Mouse (Mus musculus) gonadal fat pad, adult 2 months (tissue): ENCODE data around the gene Arid3b. TPM values are rescaled to one million over a fixed set of nuclear protein-coding genes. Genes with fewer than 3 reads are reported as not detected.
A peak's percentile ranks its signal among the peaks of the same experiment; 100 is the strongest.
"Not testable (repeated sequence)": the region's sequence is repeated elsewhere in the genome, so short reads cannot be mapped to it uniquely, and the experiment has no call there.

Source experiments
- DNase-seq: peaks from one replicate; pipeline ENCODE4 v3.0.0-alpha.2; 2012; ENCODE audit warnings: low read depth
- polyA plus RNA-seq: library from polyadenylated mRNA; depleted of rRNA; stranded (reverse); fragments of >200 nt; gene quantifications from 2 replicates; pipeline ENCODE4 v1.2.3, GENCODE M21; 2012; rRNA removed

Gene Arid3b
- 4.0 and 4.6 TPM in 2 replicates for polyA plus RNA-seq

DNA sequence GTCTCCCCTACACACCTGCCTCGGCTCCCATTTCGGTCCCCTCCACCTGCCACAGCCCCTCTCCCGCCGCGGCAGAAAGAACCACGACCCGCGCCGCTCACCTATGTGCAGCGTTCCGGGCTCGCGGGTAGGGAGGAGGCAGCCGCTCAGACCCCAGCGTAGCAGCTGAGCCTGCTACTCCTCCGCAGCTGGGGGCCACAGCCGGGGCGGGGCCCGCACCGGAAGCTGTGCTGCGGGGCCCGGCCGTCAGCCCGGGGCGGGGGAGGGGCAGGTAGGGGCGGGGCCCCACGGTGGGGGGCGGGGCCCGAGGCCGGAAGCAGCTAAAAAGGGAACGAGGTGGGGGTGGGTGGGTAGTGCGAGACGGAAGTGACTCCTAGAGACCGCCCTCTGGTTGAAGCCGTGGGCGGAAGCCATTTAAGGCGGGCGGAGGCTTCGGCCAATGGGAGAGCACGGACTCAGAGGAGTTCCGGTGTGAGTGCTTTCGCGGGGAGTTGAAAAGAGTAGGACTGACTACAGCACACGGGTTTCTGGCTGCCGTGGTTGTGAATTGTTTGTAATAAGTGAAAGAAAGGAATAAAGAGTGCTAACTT is at the start of gene Arid3b:
Gene Arid3b, minus strand, starts transcription at position 213 of the 590 bp plus-strand sequence.
- no peak for DNase-seq

DNA sequence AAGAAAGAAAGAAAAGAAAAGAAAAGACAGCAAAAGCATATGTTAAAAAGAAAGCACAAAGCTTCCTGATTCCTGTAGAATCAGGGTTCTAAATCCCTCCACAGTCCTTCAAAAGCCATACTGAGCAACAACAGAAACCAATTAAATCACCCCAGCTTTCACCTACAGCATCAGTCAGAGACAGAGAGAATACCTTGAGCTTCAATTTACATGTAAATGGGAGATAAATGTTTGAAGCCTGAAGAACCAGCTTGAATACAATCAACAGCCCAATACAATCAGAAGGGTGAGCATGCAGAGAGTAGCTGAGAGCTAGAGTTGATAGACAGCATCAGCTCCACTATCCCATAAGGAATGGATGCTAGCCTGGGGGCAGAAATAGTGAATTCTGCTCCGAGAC is 46.8 kb upstream of the Arid3b start:
- DNase-seq: no peak

DNA sequence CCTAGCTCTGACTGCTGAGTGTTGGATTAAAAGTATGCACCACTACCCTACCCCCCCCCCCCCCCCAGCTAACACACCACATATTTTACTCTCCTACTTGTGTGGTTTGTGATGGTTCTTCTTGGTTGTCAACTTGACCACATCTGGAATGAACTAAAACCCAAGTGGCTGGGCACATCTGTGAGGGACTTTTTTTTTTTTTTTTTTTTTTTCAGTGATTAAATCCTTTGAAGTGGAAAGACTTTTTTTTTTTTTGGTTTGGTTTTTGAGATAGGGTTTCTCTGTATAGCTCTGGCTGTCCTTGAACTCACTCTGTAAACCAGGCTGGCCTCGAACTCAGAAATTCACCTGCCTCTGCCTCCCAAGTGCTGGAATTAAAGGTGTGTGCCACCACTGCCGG is 45.2 kb upstream of the Arid3b start:
- not testable (repeated sequence) for DNase-seq

DNA sequence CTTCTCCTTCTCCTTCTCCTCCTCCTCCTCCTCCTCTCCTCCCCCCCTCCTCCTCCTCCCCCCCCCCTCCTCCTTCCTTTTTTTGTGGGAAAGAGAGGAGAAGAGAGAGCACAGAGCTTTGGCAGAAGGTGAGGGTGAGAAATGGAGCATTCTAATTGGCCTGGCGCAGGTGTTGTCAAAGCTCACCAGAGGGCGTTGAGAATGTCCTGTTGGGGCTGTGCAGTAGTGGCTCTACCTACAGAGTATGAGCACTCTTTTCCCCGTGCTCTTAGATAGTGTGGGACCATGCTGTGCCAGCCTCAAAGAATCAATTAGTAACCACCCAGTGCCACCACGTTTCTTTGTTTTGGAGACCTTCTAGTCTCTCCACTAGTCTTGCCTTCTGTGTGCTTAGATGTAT is 43.7 kb upstream of the Arid3b start:
- DNase-seq: no peak

DNA sequence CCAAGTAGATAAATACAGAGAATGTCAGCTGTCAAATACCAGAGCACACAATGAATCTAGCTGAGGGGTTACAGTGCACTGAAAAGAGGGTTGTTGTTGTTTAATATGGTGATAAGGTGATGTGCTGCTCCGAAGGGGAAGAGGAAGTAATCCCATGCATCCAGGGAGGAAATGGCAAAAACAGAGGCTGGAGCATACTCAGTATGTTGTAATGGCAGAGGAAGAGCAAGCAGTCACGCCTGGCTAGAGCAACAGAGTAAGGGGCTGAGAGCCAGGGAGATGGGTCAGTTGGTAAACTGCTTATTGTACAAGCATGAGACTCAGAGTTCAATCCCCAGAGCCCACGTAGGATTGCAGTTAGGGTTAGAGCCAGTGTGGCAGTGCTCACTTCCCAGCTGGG is 42.6 kb upstream of the Arid3b start:
- no peak for DNase-seq

DNA sequence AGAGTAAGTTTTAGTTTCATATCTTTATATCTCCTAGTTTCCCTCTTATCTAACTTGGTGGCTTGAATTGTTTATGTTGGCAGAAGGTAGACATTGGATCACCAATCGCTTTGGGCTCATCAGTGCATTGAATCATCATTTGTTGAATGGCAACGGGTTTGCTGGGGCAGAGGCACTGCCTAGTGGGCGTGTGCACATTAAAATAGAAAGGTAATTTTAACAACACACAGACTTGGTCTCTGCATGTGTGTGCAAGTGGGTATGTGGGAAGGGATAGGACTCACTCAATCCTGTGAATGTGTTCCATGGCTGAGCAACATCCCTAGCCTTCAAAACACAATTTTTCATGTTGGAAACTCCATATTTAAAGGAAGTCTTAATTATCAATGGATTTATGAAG is 38.4 kb upstream of the Arid3b start:
- no peak for DNase-seq

DNA sequence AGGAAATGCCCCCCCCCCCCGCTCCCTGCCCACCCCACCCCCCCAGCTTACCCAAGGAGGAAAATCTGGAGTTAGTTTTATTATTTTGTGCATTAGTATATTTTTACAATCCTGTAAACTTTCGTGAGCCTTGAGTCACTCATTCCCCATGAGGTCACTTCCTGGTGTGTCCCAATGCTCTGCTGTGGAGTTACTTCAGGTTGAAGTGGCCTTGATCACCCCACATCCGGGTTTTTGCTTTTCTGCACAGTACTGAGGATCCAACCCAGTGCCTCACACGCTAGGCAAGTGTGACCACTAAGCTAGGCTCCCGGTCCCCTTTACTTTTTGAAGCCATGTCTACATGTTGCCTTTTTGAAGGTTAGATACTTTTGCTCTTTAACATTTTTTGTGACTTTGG is 37.5 kb upstream of the Arid3b start:
- no peak for DNase-seq

DNA sequence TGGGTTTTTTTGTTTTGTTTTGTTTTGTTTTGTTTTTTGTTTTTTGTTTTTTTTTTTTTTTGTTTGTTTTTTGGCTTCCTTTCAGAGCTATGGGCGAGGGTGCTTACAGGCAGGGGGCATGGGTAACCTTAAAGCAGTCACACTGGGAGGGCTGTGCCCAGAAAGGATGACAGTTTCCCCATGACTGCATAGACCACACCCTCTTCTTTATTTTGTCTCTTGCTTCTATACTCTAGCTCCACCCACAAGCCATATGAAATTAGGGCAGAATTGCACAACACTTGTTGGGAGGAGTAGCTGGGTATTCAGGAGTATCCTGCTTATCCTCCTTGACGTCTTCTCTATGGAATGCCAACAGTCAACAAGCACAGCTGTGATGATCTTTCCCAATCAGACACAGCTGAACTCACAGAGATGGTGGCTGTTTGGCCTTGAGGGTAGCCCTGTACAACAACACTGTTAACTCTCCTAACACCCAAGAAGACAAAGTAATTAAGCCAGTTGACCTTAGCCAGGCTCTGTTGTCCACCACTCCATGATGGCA is 33.8 kb upstream of the Arid3b start:
- DNase-seq: peak; percentile 51

DNA sequence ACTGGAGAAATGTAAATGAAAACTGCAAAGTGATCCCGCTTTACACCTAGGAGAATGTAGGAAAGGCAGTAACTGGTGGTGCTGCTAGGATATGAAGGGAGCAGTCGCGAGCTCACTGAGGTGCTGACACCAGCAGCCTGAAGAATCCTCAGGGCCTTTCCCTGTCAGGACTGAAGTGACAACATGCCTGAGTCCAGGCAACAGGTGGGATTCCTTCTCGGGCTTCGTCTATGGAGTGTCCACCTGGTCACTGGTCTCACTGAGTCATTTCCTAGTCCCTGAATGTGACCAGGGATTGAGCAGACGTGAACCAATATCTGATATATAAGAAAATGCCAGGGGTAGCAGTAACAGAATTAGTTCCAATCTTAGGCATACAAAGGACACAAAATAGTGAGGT is 32.2 kb upstream of the Arid3b start:
- DNase-seq: no peak

DNA sequence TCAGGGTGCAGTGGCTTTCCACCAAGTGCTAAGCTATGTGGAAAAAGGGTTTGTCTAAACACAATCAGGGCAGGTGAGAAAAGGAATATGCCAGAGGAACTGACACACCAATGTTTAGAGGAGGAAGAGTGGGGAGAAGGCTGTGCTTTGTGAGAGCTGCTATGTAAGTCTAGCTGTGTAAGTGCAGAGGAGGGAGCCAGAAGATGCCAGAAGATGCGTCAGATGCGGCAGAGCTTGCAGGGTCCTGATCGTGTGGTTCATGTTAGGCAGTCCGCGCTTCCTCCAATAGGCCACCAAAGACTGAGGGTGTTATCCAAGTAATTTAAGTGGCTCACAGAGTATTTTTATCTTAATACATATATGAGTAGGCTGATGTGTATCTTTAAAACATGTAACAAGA is 31.3 kb upstream of the Arid3b start:
- no peak for DNase-seq

DNA sequence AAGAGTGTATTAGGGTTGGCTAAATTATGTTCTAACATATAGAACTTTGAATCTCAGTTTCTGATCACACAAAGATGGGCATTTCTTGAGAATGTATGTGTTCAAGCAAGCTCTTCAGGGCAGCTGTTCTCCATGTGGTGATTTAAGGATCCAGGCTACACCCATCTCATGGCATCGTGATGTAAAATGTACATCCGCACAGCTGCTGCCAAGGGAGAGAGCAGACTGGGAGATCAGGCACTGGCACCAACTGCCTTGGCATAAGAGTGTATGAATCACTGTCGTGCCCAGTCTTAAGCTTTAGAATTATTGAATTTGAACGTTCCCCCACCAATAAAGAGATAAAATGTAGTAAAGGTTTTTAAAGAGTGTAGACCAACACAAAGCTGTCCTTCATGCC is 30.6 kb upstream of the Arid3b start:
- DNase-seq: no peak

DNA sequence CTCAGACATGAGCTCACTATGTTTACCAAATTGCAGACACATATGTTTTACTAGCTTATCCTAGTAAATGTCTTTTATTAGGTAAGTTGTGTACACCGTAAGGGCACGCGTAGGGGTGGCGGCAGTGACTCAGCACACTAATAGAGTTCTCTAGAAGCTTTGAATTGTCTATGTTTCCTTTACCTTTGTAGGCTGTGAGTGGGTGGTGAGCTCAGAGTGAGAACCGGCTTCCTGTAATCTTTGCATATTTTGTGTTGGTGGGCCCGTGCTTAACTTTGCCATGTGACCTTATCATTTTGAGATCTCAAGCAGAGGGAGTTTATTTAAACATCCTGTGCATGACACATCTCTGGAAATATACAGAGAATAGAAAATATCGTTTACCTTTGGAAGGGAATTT is 29.9 kb upstream of the Arid3b start:
- no peak for DNase-seq

DNA sequence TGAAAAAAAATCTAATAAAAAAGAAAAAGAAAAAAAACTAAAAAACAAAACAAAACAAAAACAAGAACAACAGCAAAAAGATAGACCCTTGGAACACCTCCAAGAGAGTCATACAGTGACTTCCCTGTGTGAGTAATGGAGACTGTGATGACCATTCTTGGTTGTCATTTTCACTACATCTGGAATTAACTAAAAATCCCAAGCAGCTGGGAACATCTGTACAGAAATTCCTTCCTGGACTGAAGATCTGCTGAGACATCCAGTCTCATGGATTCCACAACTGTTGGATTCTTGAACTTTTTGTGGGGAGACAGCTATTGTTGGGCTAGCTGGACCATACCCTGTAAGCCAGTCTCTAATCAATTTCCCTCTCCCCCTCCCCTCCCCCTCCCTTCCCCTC is 27.7 kb upstream of the Arid3b start:
- DNase-seq: no peak

DNA sequence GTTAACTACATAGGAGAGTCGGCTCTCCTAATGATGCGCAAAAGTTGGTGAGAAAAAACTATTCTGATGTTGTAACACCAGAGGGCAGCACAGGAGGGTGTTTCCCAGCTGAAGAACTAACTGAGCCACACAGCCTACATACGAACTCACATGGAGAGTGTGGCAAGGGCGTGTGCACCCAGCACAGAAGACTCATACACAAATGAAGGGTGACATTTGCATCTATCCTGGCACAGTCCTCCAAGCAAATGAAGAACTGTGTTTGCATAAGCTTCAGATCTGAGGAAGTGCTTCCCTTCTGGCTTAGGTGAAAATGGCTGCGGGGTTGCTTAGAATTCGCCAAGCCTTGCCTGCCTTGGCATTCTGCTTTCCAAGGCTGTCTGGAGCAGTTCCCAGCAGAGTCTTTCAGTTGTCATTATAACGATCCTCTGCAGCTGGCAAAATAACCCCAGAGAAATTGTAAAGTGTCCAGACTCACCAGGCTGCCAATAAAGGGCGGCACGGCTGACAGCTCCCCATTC is 25.4 kb upstream of the Arid3b start:
- DNase-seq: peak; percentile 23

DNA sequence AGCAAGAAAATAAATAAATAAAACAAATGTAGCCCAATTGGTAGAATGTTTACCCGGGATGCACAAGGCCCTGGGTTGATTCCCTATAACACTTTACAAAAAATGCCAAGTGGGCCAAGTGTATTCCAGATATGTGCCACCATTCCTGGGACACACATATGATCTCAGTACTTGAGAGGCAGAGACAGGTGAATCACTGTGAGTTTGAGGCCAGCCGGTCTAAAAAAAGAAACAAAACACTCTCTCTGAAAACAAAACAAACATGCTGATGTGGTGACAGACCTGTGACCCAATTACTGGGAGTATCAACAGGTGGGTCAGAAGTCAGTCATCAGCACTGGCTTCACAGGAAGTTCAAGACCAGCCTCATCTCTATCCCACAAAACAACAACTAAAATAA is 19.9 kb upstream of the Arid3b start:
- DNase-seq: no peak

DNA sequence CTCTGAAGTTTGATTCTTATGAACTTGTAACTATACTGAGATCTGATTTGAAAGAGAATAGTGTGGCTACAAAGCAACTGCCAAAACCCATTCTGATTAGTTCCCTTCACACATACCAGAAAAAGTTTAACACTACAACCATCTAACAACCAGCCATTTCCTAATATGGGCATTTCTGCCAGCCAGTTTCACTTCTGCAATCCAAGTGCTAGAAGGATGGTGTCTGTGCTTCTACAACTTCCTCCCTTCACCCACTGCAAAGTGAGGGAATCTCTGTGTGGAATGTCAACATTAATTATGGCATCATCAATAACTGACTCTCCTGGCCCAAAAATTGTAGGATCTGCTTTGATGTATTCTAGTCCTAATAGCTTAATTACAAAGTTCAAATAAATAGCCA is 17.7 kb upstream of the Arid3b start:
- DNase-seq: no peak

DNA sequence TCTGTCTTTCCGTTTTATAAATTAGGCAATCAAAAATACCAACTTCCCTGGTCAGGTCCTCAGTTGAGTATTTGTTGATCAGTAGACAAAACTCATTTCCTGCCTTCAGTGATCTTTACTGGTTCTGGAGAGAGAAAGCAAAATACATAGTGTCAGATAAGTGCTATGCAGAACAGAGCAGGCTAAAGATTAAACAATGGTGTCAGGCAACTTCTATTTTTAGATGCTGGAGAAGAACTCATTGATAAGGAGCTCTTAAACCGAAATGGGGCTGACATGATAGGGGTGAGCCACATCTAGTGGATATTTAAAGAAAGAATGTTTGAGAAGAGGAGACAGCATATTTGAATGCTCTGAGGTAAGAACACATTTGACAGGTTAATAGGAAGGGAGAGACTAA is 2.4 kb upstream of the Arid3b start:
- no peak for DNase-seq

DNA sequence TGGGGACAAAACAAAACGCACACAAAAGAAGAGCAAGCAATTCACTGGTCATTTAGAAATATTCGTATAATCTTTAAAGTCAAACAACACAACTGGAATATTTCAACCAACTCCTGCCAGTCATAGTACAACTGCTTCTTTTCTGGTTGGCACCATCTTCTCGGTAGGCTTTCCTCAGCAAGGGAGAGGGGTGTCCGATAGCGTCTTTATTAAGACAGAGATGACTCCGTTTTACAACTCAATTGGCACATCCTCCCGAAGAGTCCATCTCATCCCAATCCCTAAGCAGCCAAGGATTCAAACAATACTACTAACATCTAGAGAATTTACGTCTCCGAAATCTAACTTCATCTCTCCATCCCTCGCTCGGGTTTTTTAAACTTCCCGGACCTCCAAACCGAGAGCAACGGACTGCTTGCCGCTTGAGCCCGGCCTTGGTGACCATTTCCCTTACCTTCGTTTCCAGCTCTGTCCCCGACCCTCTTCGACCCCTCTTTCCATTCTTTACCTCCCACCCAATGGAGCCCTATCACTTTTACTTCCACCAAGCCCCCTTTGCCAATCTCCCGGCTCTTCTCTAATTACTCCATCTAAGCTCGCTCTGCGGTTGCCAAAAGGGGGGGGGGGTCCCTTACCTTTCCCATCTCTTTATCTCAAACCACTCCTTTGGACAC is 615 bp downstream of the Arid3b start:
- DNase-seq: no peak

DNA sequence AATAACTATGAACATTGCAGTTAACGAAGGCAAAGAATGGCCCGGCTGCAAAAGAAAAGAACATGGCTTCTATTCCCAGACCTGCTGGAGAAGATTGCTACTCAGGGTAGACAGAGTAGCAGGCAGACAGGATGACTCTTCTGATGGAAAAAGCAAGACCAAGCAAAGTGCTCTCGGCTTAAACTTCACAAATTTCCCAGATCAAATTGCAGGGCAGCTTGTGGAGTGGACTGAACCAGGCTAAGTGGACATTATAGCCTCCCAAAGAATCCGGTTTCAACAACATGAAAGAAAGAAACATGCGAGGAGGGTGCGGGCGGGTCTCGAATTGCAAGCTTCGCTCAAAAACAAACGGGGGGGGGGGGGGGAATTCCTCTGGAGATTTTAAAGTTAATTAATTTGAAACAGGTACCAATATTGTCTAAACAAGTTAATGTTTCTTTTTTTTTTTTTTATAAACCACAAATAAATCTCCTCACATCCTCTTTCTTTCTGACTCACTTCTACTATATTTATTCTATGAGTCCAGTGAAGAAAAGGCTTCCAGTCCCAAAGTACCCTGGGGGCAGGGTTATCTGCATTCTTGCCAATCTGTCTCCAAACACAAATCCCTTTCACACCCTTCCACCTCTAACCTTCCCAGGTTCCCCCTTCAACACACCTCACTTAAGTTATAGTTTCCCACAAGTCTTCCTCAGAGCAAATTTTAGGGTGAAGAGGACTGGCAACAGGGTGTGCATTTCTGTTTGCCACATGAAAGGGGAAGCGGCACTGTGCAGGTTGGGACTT is 1.8 kb downstream of the Arid3b start:
- DNase-seq: no peak

DNA sequence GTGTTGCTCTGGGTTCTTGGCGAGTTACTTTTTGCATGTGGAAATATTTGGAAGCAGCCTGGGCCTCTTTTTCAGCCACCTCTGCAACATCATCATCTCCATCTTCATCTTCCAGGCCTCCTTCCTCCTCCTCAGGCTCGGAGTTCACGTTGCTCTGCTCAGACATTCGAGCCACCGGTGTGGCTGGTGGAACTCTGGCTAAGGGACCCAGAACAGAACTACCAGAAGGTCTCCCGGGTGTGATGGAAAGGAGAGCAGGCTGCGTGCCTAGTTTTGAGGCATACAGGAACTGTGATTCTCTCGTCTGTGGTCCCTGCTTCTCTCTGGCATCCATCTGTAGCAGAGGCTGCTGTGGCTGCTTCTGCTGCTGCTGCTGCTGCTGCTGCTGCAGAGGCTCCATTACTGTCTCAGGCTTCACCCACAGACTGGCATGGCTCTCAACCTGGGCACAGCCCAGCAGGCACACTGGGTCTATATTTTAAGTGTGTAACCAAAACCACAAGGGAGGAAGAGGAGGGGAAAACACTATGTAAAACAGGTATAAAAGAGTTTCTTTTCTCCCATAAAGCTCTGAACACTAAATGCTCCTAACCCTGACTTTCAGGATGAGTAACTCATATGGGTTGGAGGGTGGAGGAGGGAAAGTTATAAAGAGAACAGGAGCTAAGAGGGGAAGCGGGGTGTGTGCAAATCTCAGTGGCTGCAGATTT is 2.7 kb downstream of the Arid3b start:
- DNase-seq: no peak

DNA sequence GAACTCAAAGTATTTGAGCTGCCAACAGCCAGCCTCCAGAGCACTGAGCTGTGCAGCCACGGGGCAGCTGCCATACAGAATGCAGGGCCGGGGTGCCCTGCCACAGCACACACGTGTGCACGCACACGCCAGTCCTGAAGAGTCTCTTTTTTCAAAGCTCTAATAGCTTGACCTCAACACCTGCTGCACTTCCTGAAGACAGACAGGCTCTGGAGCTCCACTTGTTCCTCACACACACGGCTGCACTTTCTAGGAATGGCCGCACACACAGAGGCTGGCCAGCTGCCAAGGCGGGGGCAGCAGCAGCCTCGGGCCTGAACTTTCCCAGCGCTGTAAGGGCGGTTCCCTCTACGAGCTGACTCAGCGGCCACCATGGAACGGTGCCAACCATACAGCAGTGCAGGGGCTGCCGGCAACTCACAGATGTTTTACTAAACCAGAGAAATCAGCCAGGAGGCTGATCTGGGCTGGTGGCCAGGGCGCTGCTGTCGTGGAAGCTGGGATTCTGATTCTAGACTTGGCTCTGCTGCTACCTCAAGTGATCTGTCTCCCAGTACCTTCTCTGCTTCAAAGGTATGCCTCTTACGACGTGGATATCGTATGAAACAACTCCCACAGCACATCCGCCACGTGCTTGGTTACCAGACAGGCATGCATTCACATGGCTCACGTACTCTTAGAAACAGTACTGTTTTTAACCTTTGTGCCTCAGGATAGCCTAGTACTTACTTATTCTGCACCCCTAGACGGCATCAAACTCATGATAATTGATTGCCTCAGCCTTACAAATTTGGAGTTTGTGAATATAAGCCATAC is 5.1 kb downstream of the Arid3b start:
- DNase-seq: peak; percentile 31
